ENCODE assay signal across 9 mouse cellular contexts in the genomic region with DNA sequence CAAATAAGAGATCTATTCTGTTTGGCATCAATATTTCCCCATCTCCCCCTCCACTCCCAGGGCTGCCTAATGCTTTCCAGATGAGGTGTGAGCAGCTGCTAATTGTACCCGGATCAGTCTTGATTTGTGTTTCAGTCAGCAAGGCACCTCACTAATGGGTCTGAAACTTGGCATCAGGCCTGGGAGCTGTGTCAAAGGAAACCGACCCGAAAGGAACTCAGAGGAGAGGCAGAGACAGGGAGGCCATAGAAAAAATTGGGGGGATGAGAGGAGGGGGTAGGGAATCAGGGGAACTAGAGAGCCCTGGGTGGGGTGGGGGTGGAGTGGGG. TPM values are rescaled to one million over a fixed set of nuclear protein-coding genes. Genes with fewer than 3 reads are reported as not detected.
DNase-seq lines count a peak whose midpoint lies in the region; ATAC-seq lines count a peak whose summit lies in the region.
"Had no signal": no experiment of that assay in that cellular context is flagged by ENCODE, and none has a peak within 500 bp of the region (broad histone marks: within the 10 kb centered on the region; RNA-seq: fewer than 3 reads in every experiment).

No protein-coding gene starts in this region.

- H3K4me1 ChIP-seq in forebrain, embryonic 12.5 days, result peaks cover 29% of the 10 kb centered on the region
- peaks cover 15% of the 10 kb centered on the region for H3K4me1 ChIP-seq in intestine, embryonic 16.5 days (ENCODE audit: control insufficient read depth, insufficient read depth, low read length)
- peaks cover 6% of the 10 kb centered on the region; the same call in 1 of the 2 replicates for H3K4me1 ChIP-seq in midbrain, embryonic 15.5 days

- WGBS in forebrain, embryonic 12.5 days, result 15% methylated on average over 3 of the region's 3 CpGs
- WGBS in intestine, embryonic 16.5 days, result 27% methylated on average over 3 of the region's 3 CpGs
- WGBS in midbrain, embryonic 15.5 days, result 26% methylated on average over 3 of the region's 3 CpGs

- no peak overlapping the region for H3K9ac ChIP-seq in forebrain, embryonic 12.5 days
- H3K9ac ChIP-seq in intestine, embryonic 16.5 days (ENCODE audit: low read depth, low read length), result no peak overlapping the region
- no peak overlapping the region for H3K9ac ChIP-seq in midbrain, embryonic 15.5 days

- H3K36me3 ChIP-seq in forebrain, embryonic 12.5 days (replicated peaks), result no peaks in the 10 kb centered on the region
- H3K36me3 ChIP-seq in intestine, embryonic 16.5 days (ENCODE audit: control insufficient read depth, insufficient read depth, low read length), result no peaks in the 10 kb centered on the region
- no peaks in the 10 kb centered on the region for H3K36me3 ChIP-seq in midbrain, embryonic 15.5 days (replicated peaks)
- H3K36me3 ChIP-seq: G1E had no signal

- intact Hi-C loops in left cerebral cortex, postnatal 4 days (cut with DNase I), result no loop called here
- intact Hi-C loops in left cerebral cortex, postnatal 36 days (cut with DNase I), result no loop called here

- no peaks in the 10 kb centered on the region for H3K9me3 ChIP-seq in forebrain, embryonic 12.5 days
- no peaks in the 10 kb centered on the region for H3K9me3 ChIP-seq in intestine, embryonic 16.5 days (ENCODE audit: control insufficient read depth, low read length)
- no peaks in the 10 kb centered on the region for H3K9me3 ChIP-seq in midbrain, embryonic 15.5 days
- H3K9me3 ChIP-seq: G1E had no signal

- no peak overlapping the region for H3K4me3 ChIP-seq in forebrain, embryonic 12.5 days (replicated peaks)
- no peak overlapping the region for H3K4me3 ChIP-seq in intestine, embryonic 16.5 days (ENCODE audit: low read length)
- H3K4me3 ChIP-seq in midbrain, embryonic 15.5 days, result no peak overlapping the region

- peak overlapping the region; percentile 81 for H3K27ac ChIP-seq in forebrain, embryonic 12.5 days
- H3K27ac ChIP-seq in intestine, embryonic 16.5 days (ENCODE audit: low read length), result peak overlapping the region; percentile 4
- peak overlapping the region; percentile 37 for H3K27ac ChIP-seq in midbrain, embryonic 15.5 days

- DNase-seq in left cerebral cortex, postnatal 4 days, result peak; percentile 63
- no peak for DNase-seq in left cerebral cortex, postnatal 36 days (ENCODE audit: low spot score in 2 of 2)
- DNase-seq in layer of hippocampus, adult 9-10 months (ENCODE audit: low spot score), result no peak
- no peak for DNase-seq in adrenal gland, adult (ENCODE audit: inconsistent age in 2 of 2, low spot score in 1 of 2)
- no peak for DNase-seq in layer of hippocampus, postnatal 14 days (ENCODE audit: low spot score in 2 of 2)

- peak overlapping the region; percentile 26; the same call in 1 of the 2 replicates for H3K4me2 ChIP-seq in forebrain, embryonic 12.5 days
- H3K4me2 ChIP-seq in intestine, embryonic 16.5 days (ENCODE audit: low read depth, low read length), result no peak overlapping the region
- H3K4me2 ChIP-seq in midbrain, embryonic 15.5 days, result no peak overlapping the region

- ATAC-seq in forebrain, embryonic 12.5 days (ENCODE audit: low FRiP score), result peak; percentile 78; the same call in 1 of the 2 replicates
- ATAC-seq in intestine, embryonic 16.5 days, result peak; percentile 36
- peak; percentile 68 for ATAC-seq in midbrain, embryonic 15.5 days (replicated peaks)

- 0 out of 2 replicates have a peak, but pooled peaks cover 4% of the 10 kb centered on the region for H3K27me3 ChIP-seq in forebrain, embryonic 12.5 days
- no peaks in the 10 kb centered on the region for H3K27me3 ChIP-seq in intestine, embryonic 16.5 days (replicated peaks; ENCODE audit: control insufficient read depth, insufficient read depth, low read length)
- no peaks in the 10 kb centered on the region for H3K27me3 ChIP-seq in midbrain, embryonic 15.5 days (replicated peaks)

RNA-seq across cellular contexts. Expression of gene Boc, which starts 57.1 kb away (rescaled TPM):
- total RNA-seq in left cerebral cortex, postnatal 4 days (2021), result 10 to 100 TPM; 20.0 to 22.4 TPM
- total RNA-seq in left cerebral cortex, postnatal 36 days (2021), result 10 to 100 TPM; 18.8 to 20.5 TPM
- polyA plus RNA-seq in forebrain, embryonic 12.5 days (2016; fragmentation: Nextera tagmentation; extraction: Ambion mirVana), result 28.3 and 31.0 TPM in 2 replicates
- 8.3 and 8.8 TPM in 2 replicates for polyA plus RNA-seq in intestine, embryonic 16.5 days (2015; fragmentation: Nextera tagmentation; extraction: Ambion mirVana)
- polyA plus RNA-seq in midbrain, embryonic 15.5 days (2015; fragmentation: Nextera tagmentation; extraction: Ambion mirVana), result 11.7 and 15.8 TPM in 2 replicates
- total RNA-seq in layer of hippocampus, postnatal 14 days (2021), result 10 to 100 TPM in 1 of 2 experiments, 1 to 10 TPM in 1; 9.9 to 10.7 TPM
- total RNA-seq: G1E had no signal
- polyA plus RNA-seq: G1E had no signal

Comparison
In these comparisons a context has a peak if more than half of its experiments do, and no peak if none do; other contexts are left out.
1. H3K27ac ChIP-seq: peak in every context shown above with its lines; median percentile 81 in forebrain, embryonic 12.5 days; 37 in midbrain, embryonic 15.5 days; 4 in intestine, embryonic 16.5 days.